Mouse (Mus musculus): ENCODE data around the gene Rnf41.

GRCm38 (mm10) chr10:128409692-128410559 lies 1.5 kb upstream of the Rnf41 start:
- TF ChIP-seq CTCF (IDR thresholded peaks at IDR 0.05; ENCODE audit: low read depth, low read length) = peak; percentile 65
- no peak for TF ChIP-seq POLR2A (IDR thresholded peaks at IDR 0.05; ENCODE audit: insufficient read depth, low read length)

Measured in ES-Bruce4 (cell line).